Mouse (Mus musculus) mammary gland, adult 2 months (tissue): Measurements from ENCODE around the gene Iah1. TPM values are rescaled to one million over a fixed set of nuclear protein-coding genes. Genes with fewer than 3 reads are reported as not detected.

ENCODE experiments used
- polyA plus RNA-seq: library from polyadenylated mRNA; depleted of rRNA; stranded (reverse); fragments of >200 nt; gene quantifications from 2 replicates; pipeline ENCODE4 v1.2.3, GENCODE M21; 2012; ENCODE audit warnings: low replicate concordance; rRNA removed

The Iah1 gene
- polyA plus RNA-seq: 64.7 and 69.1 TPM in 2 replicates

DNA sequence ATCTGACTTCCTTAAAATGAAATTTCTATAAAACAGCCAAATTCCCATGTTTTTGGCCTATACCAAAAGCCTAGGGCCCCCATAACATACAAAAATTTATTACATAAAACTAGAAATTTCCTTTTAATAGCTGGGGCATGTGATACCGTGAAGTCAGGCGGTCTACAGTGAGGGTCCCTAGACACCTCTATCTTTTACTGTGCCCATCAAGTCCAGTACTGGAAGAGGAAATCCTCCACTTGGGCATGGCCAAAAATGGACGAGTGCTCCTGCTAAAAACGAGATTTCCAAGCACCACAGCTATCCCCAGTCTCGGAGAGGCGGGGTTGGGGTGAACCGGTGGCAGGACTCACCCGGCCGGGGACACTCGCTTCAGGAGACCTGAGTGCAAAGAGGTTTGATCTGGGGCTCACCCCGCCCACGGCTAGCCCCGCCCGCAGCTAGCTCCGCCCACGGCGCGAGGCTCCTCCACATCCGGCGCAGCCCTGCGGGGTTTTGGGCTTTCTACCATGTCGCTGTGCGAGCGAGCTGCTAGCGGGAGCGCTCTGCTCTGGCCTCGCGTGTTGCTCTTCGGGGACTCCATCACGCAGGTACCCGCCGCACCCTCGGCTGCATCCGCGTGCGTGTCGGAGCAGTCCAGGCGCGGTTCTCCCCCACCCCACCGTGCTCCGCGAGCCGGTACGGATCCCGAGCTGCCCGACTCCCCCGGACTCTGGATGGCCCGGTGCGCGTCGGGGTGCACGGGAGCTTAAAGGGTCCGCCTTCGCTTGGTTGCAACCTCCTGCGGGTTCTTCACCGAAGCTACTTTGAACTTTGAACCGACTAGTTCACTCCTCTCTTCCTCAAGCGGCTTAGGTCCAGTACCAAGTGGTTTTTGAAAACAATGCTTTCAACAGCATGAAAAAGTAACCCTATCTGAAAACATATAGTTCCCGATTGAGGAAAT is at the start of gene Iah1:
TSS of gene Iah1 (plus strand) at position 467 of the 946 bp plus-strand sequence.

DNA sequence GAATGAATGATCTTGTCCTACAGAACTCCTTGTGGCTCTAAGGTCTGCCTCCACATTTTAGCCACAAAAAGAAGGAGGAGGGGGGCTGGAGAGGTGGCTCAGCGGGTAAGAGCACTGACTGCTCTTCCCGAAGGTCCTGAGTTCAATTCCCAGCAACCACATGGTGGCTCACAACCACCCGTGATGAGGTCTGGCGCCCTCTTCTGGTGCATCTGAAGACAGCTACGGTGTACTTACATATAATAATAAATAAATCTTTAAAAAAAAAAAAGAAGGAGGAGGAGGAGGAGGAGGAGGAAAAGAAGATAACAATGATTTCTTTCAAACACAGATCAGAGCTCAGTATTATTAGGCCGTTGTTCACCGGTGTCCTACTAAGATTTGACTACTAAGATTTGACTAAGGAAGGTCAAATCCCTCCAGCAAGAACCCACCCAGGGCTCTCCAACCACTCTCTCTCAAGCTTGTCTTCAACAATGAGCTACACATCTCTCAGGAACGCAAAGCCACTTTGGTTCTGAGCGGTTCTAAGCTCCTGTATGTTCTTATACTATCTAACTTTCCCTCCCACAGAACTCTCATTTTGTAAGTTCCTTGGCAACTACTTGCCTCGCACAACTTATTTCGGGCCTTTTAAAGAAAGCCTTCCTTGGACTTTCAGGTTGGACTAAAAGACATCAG is 31.3 kb upstream of the Iah1 start, which contains the start of gene Cpsf3:
TSS of gene Cpsf3 (plus strand) at position 631 of the 681 bp plus-strand sequence.

DNA sequence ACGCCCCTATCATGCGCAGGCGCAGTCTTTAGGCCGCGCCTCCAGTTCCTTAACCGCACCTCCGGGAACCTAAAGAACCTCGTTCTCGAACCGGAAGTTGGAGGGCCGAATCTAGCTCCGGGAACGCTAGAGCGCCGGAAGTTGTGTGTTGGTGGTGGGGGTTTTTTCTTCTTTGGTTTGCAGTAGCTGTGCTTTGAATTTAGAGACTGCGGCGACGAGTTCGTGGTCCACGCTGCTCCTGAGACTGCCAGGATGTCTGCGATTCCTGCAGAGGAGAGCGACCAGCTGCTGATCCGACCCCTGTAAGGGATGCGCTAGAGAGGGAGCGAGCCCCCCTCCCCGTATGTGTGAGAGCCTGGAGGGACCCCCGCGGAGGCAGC is 30.0 kb upstream of the Iah1 start, which contains the start of gene Itgb1bp1:
TSS of gene Itgb1bp1 (minus strand) at position 42 of the 380 bp plus-strand sequence.

DNA sequence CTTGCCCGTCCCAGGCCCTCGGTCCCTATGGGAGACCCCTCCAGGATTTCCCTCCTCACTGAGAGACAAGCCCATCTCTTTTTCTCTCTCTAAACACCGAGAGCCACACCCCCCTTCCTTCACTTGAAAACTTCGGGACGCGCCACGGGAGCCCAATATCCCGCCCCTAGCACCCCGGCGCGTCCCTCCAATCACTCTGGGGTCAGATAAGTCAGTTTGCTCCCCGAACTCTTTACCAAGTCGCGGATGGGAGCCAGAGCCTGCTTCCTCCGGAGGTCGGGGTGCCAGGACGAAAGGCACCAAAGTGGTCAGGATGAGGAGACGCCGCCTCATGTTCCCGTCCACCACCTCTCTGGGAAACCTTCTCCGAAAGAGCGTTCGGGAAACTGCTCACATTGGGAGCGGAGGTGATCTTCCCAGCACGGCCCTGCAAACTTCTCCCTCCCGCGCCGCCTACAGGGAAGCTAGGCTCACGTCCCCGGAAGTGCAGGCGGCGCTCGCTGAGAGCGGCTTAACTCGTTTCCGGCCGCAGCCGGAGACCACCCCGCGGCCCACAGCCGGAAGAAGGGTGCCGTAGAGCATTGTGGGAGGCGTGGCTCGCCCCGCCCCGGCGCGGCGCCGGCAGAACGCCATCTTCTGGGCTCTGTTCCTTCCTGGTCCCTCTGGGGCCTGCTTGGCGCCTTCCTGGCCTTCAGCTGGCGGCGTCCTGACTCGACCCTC is 57.1 kb downstream of the Iah1 start, which contains the start of gene Adam17:
TSS of gene Adam17 (minus strand) at position 533 of the 720 bp plus-strand sequence.

Other genes starting within 250 kb of the Iah1 start
- 19.1 and 28.3 TPM in 2 replicates for gene Cpsf3, start 31.0 kb upstream of the Iah1 start, polyA plus RNA-seq
- 13.8 and 26.9 TPM in 2 replicates for gene Itgb1bp1, start 30.1 kb upstream of the Iah1 start, polyA plus RNA-seq
- gene Adam17, start 57.2 kb downstream of the Iah1 start, polyA plus RNA-seq: 17.9 and 52.7 TPM in 2 replicates
- gene Ywhaq, start 101.2 kb downstream of the Iah1 start, polyA plus RNA-seq: 53.1 and 61.5 TPM in 2 replicates